Mouse (Mus musculus): ENCODE measurements around the gene Ung.

Ung gene

DNA sequence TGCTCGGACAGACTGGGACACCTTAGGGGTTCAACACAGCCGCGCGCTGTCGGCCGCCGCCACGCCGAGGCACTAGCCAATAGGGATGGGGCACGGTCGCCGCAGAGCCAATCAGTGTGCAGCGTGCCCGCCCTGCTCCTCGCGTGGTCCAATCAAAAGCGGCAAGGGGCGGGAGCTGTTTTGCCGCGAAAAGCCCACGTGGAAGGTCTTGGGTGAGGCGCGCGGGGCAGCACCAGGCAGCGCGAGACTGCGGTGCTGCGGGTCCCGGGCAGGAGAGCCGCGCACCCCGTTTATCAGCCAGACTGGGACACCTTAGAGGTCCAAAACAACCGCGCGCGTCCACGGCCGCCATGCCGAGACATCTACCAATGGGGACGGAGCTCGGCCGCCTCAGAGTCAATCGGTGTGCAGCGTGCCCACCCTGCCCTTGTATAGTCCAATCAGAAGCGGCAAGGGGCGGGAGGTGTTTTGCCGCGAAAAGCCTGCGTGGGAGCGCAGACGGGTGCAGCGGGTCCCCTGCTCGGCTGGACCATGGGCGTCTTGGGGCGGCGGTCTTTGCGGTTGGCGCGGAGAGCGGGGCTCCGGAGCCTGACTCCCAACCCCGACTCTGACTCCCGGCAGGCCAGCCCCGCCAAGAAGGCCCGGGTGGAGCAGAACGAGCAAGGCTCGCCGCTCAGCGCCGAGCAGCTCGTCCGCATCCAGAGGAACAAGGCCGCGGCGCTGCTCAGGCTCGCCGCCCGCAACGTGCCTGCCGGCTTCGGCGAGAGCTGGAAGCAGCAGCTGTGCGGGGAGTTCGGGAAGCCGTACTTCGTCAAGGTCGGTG, 723 bp downstream of the Ung start:
- DNase-seq (ENCODE audit: low spot score in 2 of 2), result peak; percentile 62 to 94

DNA sequence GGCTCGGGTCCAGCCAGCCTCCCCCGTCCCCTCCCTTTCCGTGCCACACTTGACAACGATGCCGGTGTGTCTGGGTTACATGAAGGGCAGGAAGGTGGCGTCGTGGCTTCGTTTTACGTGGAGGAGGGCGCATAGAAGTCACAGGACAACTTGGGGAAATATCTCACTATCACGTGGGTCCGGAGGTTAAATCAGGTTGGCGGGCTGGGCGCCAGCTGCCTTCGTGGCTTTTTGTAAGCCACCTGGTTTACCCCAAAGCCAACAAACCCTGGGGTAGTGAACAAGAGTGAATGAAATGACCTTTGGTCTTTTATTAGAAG, 1.3 kb downstream of the Ung start:
- DNase-seq (ENCODE audit: low spot score in 2 of 2), result peak in 1 of 2 experiments; percentile 34

DNA sequence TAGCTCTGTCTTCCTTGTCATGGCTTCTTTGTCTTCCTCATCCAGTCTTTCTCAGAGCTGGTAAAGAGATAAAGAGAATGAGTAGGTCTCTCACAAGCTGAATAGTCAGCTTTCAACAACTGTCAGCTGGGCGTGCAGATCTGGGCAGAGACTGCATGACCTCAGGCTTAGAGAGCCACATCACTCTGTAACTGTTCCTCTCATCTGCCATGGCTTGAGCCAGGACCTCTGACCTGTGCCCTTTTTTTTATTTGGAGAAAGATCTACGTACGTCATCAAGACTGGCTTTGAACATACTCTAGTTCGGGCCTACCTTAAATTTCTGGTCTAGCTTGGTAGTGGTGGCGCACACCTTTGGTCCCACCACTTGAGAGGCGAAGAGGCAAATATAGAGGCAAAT, 2.7 kb downstream of the Ung start:
- DNase-seq (ENCODE audit: low spot score in 2 of 2), result no peak

- no peak for DNase-seq (ENCODE audit: low spot score in 2 of 2)
Observed at GRCm38 (mm10) chr5:114134091-114134534, 3.9 kb downstream of the Ung start.

DNA sequence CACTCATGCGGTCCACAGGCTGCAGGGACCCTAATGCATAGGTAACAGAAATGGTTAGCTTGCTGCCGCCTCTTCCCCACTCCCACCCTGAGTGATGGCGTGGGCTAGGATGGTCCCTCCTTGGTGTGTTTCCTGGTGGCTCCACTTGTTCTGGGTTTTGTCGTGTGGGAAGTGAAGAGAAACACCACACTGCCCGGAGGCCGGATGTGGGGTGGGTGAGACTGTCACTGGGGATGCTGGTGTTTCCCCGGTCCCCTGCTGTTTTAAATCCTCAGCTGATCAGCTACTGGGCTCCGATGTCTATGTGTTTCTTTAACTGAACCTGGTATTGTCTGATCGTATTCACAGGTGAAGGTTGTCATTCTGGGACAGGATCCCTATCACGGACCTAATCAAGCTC, 5.3 kb downstream of the Ung start:
- DNase-seq (ENCODE audit: low spot score in 2 of 2), result no peak

DNA sequence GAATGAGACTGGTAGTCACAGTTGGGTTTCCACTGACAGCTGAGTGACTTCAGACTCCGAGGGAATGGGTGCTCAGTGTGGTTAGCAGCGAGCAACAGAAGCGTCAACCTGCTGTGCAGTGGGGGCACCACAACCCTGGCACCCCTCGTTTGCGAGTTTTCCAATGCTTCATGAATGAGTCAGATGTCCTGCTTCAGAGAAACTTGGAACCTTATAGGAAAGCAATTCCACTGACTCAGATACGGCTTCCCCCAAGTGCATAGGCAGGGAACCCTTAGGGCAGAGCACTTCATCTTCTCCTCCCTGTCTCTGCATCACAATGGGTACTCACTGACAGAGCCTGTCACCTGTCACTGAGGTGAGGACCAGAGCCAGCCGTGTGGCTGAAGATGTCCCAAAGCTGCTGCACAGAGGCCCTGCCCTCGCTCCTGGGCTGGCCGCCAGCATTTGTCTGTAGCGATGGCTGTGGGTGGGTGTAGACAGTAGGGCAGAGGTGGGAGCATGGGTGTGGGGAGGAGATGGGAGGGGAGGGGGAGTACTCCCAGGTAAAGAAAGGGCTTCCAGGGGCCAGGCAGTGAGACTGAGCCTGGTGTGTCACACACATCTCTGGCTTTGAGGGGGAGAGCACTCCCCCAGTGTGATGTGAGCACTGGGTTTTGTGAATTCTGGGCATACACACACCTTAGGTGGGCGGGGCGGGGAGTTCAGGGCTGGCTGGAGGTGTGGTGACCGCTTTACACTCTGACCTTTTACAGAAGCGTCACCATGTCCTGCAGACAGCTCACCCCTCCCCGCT, 7.5 kb downstream of the Ung start:
- DNase-seq (ENCODE audit: low spot score in 2 of 2), result no peak

DNA sequence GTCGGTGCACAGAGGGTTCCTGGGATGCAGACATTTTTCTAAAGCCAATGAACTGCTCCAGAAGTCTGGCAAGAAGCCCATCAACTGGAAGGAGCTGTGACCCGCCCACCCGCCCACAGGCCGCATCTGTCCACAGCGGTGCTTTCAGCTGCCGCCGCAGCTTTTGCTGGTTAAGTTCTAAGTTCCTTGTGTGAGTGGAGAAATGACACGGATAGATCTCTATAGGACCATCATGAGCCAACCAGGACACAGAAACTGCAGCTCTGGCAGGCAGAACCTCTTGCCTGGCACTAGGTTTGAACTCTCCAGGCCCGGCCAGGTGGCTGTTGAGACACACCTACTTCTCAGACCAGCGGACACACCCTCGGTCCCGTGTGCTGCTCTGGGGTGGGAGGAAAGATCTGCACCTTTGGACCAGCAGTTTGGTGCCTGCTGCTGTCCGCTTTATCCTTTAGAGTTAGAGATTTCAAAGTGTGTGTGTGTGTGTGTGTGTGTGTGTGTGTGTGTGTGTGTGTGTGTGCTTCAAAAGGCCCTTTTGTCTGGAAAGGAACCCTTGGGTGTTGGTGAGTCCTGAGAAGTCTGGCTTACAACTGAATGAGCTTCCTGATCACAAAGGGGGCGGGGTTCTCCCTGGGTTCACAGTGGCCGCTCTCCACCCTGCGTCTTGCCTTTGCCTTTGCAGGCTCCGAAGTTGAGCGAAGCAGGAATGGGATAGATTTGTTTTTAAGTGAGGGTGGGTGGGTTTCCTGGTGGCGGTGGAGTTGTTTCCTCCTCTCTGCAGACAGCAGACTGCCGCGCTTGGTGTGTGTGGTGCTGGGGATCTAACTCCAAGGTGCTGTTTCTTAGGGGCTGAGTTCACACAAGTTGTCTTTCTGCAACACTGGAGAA, 8.3 kb downstream of the Ung start:
- no peak for DNase-seq (ENCODE audit: low spot score in 2 of 2)

GRCm38 (mm10) chr5:114139175-114139574, 9.0 kb downstream of the Ung start:
- DNase-seq (ENCODE audit: low spot score in 2 of 2), result peak in 1 of 2 experiments; percentile 75

DNA sequence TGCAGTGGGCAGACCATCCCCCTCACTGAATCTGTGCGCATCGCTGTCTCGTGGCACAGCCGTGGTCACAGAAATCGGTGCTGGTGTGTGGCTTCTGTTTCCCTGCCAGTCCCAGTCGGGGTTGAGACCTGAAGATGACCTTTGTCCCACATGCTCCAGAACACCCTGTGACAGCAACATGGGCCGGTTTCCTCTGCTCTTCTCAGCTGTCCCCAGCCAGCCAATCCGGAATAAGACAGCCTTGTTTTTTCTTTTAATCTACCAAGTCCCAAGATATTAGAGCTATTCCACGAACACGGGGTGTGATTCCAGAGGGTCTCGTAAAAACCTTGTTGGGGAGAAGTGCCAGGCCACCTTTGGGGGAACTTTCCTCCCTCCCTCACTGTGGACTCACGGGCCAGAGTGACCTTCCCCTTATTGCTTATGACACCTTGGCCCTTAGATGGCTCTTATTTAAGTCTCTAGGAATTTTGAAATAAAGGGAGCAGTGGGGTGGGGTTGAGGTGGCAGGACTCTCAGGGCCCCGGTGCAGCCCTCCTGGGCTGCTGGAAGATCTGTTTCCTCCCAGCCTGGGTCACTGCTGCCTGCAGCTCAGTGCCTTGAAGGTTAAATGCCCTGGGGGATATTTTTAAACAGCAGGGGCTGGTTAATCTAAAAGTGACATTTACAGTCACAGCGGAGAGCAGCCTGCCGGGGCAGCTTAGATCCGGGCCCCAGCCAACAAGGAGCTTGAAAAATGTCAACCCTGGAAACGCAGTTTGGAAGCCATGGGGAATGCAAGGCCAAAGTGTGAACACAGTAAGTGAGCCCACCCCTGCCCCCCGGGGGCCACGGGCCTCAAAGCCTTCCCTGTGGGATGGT, 16.1 kb downstream of the Ung start, which contains the start of gene Acacb:
Acacb (plus strand) TSS at position 508 of the 861 bp plus-strand sequence.
- no peak for DNase-seq (ENCODE audit: low spot score in 2 of 2)

DNA sequence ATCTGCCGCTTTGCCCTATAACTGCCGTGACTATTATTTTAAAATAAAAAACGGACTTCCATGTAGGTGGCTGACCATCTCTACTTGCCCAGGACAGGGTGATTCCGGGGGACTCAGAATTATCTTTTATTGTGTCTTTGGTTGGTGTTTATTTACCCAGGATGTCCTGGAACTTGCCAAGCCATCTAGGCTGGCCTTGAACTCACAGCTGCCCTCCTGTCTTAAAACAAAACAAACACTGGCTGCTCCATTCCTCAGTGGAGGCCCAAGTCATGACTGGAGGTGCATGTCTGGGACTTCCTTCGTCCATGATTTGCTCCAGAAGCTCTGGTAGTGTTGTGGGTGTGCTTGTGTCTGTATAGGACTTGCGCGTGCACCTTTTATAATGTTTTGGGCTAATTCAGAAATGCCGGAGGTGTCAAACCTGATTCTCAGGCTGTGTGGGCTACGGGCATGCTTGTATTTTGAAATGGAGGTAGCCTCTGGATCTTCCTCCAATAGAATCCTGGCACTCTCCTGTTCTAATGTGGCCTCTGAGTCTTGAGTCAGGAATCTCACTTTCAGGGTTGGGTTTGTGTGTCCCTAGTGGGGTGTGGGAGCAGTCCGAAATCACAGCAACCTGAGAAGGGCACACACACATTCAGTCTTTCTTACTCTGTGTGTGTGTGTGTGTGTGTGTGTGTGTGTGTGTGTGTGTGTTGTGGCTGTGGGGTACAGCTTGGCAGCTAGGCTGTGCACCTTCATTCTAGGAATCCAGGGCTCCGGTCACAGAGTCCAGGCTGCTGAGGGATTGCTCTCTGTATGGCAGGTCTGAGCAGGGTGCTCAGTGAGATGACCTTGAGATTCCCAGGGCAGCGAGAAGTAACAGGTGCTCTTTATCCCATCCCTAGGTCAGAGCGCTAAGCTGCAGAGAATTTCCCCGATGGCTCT, 17.1 kb downstream of the Ung start:
- DNase-seq (ENCODE audit: low spot score in 2 of 2), result no peak

DNA sequence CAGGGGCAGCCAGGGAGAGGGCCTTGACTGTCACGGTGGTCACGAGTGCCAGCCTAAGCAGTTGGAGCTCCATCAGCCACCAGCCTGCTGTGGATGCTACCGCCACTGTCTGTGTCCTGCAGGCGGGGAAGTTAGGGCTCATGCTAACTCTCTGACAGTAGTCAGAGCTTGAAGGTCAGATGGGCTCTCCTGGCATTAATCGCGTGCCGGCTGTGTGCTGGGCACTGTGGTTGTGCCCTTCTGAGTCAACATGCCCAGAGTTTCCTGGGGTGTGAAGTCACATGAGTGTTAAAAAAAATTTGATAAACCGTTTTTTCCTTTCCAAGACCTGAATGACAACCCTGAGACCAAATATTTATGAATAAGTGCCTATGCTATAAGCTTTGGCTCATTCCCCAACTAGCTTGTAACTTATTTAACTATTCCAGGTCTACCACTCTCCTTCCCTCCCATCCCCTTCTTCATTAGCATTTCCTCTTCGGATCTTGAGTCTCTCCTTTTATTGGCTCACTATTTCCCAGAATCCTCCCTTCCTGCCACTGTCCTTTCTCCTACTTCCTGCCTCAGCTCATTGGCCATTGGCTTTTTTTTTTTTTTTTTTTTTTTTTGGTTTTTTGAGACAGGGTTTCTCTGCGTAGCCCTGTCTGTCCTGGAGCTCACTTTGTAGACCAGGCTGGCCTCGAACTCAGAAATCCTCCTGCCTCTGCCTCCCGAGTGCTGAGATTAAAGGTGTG, 22.3 kb downstream of the Ung start:
- no peak for DNase-seq (ENCODE audit: low spot score in 2 of 2)

DNA sequence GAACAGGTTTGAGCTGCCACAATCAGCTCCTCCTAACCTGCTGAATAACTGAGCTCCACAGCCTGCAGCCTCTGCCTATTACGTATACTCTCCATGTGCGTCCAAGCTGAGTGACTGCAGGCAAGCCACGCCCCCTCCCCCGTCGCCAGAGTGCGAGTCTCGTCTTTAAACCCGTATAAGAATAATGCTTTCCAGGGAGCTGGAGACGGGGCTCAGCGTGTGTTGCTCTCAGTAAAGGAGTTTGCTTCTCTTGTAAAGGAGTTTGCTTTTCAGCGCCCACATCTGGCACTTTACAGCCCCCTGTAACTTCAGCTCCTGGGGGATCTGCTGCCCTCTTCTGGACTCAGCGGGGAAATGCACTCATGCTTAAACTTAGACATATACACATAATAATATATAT, 23.3 kb downstream of the Ung start:
- no peak for DNase-seq (ENCODE audit: low spot score in 2 of 2)

GRCm38 (mm10) chr5:114154765-114155164, 24.6 kb downstream of the Ung start:
- DNase-seq (ENCODE audit: low spot score in 2 of 2), result no peak

- no peak for DNase-seq (ENCODE audit: low spot score in 2 of 2)
Observed at GRCm38 (mm10) chr5:114155168-114155933, 25.2 kb downstream of the Ung start.

DNA sequence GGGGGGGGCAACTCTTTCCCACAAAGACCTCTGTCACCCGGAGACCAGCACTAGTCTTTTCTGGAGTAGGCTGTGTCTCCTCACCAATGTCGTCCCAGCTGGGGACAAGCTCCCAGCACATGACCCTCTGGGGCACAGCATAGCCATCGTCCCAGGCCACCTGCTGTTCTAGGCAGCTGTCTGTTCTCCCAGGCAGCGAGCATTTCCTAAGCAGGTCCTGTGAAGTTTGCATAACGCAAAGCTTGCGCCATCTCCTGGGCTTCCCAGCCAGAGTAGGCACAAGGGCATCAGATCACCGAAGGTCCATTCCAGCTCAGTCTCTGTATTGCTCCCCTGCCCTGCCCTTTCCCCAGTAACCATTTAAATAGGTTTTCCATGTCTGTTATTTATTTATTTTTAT, 27.1 kb downstream of the Ung start:
- DNase-seq (ENCODE audit: low spot score in 2 of 2), result no peak

GRCm38 (mm10) chr5:114161424-114161823, 31.2 kb downstream of the Ung start:
- DNase-seq (ENCODE audit: low spot score in 2 of 2), result no peak

- no peak for DNase-seq (ENCODE audit: low spot score in 2 of 2)
Observed at GRCm38 (mm10) chr5:114162106-114162815, 32.1 kb downstream of the Ung start.
